Mouse (Mus musculus): ENCODE results near the gene Rph3al. TPM values are rescaled to one million over a fixed set of nuclear protein-coding genes. Genes with fewer than 3 reads are reported as not detected.

Gene Rph3al
- polyA plus RNA-seq, 1 experiment from 2014 or later: 1.7 TPM

DNA sequence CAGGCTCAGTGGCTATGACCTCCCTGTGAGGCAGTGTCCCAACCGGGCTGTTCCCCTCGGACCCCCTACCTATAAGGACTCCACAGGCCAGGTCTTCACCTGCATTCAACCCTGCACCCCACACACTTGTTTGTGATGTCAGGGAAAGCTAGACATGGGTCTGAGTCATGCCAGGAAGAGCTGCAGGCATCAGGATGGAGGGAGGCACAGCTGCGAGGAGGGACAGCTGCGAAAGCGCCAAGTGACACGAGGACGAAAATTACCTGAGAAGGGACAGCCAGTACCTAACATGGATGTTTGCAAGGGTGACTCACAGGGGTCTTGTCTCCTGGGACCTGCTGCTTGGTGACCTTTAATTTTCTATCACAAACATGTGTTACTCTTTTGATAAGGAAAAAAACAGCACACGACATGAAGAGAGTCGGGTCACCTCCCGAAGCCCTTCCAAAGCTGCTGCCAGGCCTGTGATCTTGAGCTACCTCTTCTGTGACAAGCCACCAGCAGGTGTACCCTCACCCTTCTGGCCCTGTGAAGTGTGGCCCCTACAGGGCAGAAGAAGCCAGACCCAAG lies 85.1 kb downstream of the Rph3al start:
- Histone ChIP-seq H3K9me3 (no peaks in the 10 kb centered on the region), H3K4me1 (peaks cover 7% of the 10 kb centered on the region; the same call in 1 of the 2 replicates), H3K27me3 (no peaks in the 10 kb centered on the region; the same call in 1 of the 2 replicates), H3K4me3 (replicated peaks) (no peak overlapping the region), H3K4me2 (no peak overlapping the region), H3K36me3 (replicated peaks) (no peaks in the 10 kb centered on the region), H3K9ac (no peak overlapping the region), H3K27ac (peak overlapping the region; percentile 33; the same call in 1 of the 2 replicates)
- no peak for ATAC-seq (ENCODE audit: low FRiP score)
- 83% methylated on average over 10 of the region's 10 CpGs for WGBS

DNA sequence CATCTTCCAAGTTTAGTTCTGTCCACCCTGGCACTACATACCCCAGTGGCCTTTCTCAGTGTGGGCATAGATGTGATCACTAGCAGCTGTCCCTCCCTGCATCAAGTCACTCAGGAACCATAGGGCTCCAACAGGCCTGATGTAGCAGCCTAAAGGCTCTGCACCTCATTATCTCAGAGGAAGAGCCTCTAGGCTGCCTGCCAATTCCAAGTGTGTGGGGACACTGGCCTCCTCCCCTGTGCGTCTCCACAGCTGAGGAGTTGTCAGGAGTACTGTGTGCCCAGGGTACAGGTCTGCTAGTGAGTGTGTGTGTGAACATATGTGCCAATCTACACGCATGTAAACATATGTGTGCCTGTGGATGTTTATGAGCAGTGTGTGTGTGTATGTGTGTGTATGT lies 85.7 kb downstream of the Rph3al start:
- no peaks in the 10 kb centered on the region; the same call in 1 of the 2 replicates for H3K27me3 ChIP-seq
- peaks cover 7% of the 10 kb centered on the region; the same call in 1 of the 2 replicates for H3K4me1 ChIP-seq
- WGBS: 74% methylated on average over 2 of the region's 2 CpGs
- no peaks in the 10 kb centered on the region for H3K36me3 ChIP-seq (replicated peaks)
- H3K4me3 ChIP-seq (replicated peaks): no peak overlapping the region
- no peaks in the 10 kb centered on the region for H3K9me3 ChIP-seq
- H3K27ac ChIP-seq: peak overlapping the region; percentile 16
- no peak for ATAC-seq (ENCODE audit: low FRiP score)
- no peak overlapping the region for H3K4me2 ChIP-seq
- no peak overlapping the region for H3K9ac ChIP-seq

DNA sequence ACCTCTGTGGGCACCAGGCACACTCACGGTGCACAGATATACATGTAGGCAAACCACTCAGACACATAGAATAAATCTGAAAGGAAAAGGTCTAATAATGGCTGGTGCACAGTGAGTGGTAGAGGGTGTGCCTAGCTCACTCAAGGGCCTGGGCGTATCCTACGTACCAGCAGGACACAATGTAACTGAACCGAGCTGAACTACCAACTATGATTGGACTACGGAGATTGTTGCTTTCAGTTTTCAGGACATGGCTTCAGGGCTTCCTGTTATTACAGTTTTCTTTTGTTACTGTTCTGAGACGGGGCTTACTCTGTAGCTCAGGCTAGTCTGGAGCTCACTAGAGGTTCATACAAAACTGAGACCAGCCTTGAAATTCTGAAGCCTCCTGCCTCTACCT lies 88.7 kb downstream of the Rph3al start:
- Histone ChIP-seq H3K9me3 (no peaks in the 10 kb centered on the region), H3K27ac (no peak overlapping the region), H3K4me3 (replicated peaks) (no peak overlapping the region), H3K27me3 (no peaks in the 10 kb centered on the region), H3K4me1 (peaks cover 21% of the 10 kb centered on the region), H3K4me2 (no peak overlapping the region), H3K9ac (no peak overlapping the region), H3K36me3 (replicated peaks) (no peaks in the 10 kb centered on the region)
- ATAC-seq (ENCODE audit: low FRiP score): no peak
- WGBS: 81% methylated on average over 6 of the region's 6 CpGs

DNA sequence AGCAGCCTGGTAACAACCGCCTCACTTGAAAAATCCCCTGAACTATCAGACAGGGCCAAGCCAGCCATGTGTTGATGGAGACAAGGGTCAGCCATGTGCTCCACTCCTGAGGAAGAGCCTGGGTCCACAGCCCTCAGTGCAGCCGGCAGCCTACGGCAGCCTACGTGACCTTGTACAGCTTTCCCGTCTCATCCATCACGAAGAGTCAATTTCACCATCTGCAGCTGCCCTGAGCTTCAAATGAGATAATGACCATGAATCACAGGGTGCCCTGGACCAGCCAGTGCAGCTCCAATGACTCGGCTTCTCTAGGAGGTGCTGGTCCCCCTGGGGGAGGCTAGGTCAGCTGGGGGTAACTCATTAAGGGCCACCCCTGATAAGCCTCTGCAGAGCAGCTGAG lies 91.6 kb downstream of the Rph3al start:
- 68% methylated on average over 7 of the region's 7 CpGs for WGBS
- Histone ChIP-seq H3K9ac (no peak overlapping the region), H3K4me3 (replicated peaks) (no peak overlapping the region), H3K4me2 (no peak overlapping the region), H3K36me3 (replicated peaks) (no peaks in the 10 kb centered on the region), H3K27ac (0 out of 2 replicates have a peak overlapping the region, but pooled peaks have one; percentile 13), H3K9me3 (no peaks in the 10 kb centered on the region), H3K4me1 (peaks cover 27% of the 10 kb centered on the region), H3K27me3 (no peaks in the 10 kb centered on the region; the same call in 1 of the 2 replicates)
- no peak for ATAC-seq (ENCODE audit: low FRiP score)

DNA sequence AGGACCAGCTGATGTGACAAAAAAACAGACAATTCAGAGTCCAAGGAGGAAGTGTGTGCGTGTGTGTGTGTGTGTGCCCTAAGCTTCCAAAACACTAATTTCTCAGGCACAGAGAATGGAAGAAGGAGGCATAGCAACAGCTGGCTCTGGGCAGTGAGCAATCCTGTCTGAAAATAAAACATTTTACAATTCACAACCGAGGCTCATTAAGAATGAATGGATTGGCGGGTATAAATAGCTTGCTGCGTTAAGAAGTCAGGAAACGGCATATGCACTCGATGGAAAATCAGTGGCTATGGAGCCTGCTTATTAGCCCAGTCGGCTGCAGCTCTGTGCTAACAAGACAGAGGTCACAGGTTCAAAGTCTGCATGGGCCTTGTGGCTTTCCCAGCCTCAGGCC lies 92.6 kb downstream of the Rph3al start:
- H3K9me3 ChIP-seq: no peaks in the 10 kb centered on the region
- H3K36me3 ChIP-seq (replicated peaks): no peaks in the 10 kb centered on the region
- 42% methylated on average over 7 of the region's 7 CpGs for WGBS
- no peaks in the 10 kb centered on the region; the same call in 1 of the 2 replicates for H3K27me3 ChIP-seq
- no peak overlapping the region for H3K4me2 ChIP-seq
- H3K4me3 ChIP-seq (replicated peaks): no peak overlapping the region
- H3K4me1 ChIP-seq: peaks cover 27% of the 10 kb centered on the region
- no peak for ATAC-seq (ENCODE audit: low FRiP score)
- H3K9ac ChIP-seq: no peak overlapping the region
- H3K27ac ChIP-seq: no peak overlapping the region

DNA sequence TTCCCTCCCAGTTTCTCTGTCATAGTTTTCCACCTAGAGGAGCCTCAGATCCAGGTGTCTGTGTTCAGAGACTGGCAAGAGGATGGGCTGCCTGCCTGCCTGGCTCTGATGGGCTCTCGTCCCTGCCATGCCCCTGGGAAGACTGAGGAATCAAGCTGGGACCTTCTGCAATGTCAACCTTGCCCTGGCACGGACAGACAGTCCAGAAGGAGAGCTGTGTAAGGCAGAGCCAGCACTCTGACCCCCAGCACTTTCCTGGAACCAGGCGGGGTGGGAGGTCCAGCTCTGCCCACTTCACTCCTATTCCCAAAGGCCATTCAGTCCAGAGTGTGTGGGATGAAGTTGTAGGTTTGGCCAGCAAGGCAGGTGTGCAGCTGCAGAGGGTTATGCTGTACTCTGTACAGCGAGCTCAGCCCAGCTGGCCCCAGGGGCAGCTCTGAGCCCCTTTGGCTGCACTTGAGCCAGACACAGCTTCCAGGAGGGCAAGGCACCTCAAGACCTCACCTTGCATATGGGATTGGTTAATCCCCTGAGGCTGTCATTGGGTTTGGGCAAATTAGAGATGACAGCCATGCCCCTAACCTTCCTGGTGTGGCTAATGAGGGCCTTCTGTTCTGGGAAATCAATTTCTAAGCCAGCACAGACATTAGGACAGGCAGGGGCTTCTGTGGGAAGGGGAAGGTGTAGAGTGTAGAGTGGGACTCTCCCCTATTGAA lies 95.2 kb downstream of the Rph3al start:
- no peak for ATAC-seq (ENCODE audit: low FRiP score)
- H3K27me3 ChIP-seq: no peaks in the 10 kb centered on the region; the same call in 1 of the 2 replicates
- H3K9me3 ChIP-seq: no peaks in the 10 kb centered on the region
- 70% methylated on average over 4 of the region's 4 CpGs for WGBS
- peaks cover 38% of the 10 kb centered on the region for H3K4me1 ChIP-seq
- H3K4me2 ChIP-seq: no peak overlapping the region
- no peaks in the 10 kb centered on the region for H3K36me3 ChIP-seq (replicated peaks)
- no peak overlapping the region for H3K9ac ChIP-seq
- H3K27ac ChIP-seq: no peak overlapping the region
- no peak overlapping the region for H3K4me3 ChIP-seq (replicated peaks)

DNA sequence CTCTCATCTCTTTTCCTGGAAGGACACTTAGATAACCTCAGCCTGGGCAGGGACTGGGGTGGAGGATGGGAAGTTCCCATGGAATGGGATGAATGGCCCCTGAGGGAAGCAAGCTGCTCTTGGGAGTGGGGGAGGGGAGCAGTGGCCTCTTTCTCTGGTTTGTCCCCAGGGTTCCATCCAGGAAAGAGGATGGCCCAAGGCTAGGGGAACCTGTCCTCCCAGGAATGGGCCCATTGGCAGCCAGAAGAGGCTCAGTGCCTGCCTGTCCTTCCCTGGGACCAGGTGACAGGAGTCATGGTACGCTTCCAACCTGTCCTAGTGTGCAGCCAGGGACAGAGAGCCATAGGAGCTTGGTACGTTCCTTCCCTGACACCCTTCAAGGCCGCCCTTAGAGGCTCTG lies 96.7 kb downstream of the Rph3al start:
- 60% methylated on average over 3 of the region's 3 CpGs for WGBS
- no peak overlapping the region for H3K27ac ChIP-seq
- no peaks in the 10 kb centered on the region for H3K36me3 ChIP-seq (replicated peaks)
- H3K4me2 ChIP-seq: no peak overlapping the region
- peaks cover 37% of the 10 kb centered on the region for H3K4me1 ChIP-seq
- no peak overlapping the region for H3K9ac ChIP-seq
- no peak overlapping the region for H3K4me3 ChIP-seq (replicated peaks)
- H3K27me3 ChIP-seq: no peaks in the 10 kb centered on the region; the same call in 1 of the 2 replicates
- H3K9me3 ChIP-seq: no peaks in the 10 kb centered on the region
- no peak for ATAC-seq (ENCODE audit: low FRiP score)

DNA sequence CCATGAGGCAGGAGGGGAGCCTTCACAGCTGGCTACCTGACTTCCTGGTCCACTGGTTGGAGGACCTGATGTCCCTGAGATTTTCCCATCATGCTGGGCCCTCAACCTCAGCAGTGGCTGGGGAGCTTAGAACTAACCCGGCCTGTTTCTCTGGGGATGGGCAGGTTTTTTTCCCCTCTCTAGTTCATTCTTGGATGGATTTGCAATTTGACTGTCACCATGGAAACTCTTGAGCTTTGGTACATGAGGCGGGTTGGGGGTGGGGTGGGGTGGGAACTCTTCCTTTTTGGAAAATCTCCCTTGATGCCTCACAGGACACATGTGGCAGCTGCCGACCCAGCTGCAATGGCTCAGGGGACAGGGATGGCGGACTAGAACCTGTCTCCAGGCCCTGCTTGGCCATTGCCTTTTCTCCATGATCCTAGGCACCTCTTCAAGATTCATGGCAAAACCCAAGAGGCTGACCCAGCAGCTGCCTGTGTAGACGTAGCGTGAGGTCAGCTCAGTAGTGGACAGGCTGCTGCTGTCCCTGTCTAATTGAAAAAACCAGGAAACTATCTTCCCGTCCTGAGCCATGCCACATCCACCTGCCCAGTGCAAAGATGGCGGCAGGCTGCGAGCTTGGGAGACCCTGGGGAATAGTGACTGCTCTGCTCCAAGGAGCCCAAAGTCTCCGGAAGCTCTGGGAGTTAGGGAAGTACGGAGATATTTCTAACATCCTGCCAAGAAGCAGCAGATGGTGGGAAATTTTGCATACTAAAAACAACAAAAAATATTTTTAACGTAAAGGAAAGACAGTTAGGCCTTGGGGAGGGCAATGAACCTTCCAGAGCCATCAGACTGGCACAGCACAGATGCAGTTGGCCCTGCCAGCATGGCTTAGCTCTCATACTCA lies 98.4 kb downstream of the Rph3al start:
- no peak for ATAC-seq (ENCODE audit: low FRiP score)
- H3K4me1 ChIP-seq: peaks cover 27% of the 10 kb centered on the region
- no peaks in the 10 kb centered on the region for H3K9me3 ChIP-seq
- H3K9ac ChIP-seq: no peak overlapping the region
- WGBS: 83% methylated on average over 12 of the region's 12 CpGs
- H3K27ac ChIP-seq: no peak overlapping the region
- no peaks in the 10 kb centered on the region for H3K36me3 ChIP-seq (replicated peaks)
- H3K4me2 ChIP-seq: no peak overlapping the region
- H3K27me3 ChIP-seq: no peaks in the 10 kb centered on the region; the same call in 1 of the 2 replicates
- no peak overlapping the region for H3K4me3 ChIP-seq (replicated peaks)

DNA sequence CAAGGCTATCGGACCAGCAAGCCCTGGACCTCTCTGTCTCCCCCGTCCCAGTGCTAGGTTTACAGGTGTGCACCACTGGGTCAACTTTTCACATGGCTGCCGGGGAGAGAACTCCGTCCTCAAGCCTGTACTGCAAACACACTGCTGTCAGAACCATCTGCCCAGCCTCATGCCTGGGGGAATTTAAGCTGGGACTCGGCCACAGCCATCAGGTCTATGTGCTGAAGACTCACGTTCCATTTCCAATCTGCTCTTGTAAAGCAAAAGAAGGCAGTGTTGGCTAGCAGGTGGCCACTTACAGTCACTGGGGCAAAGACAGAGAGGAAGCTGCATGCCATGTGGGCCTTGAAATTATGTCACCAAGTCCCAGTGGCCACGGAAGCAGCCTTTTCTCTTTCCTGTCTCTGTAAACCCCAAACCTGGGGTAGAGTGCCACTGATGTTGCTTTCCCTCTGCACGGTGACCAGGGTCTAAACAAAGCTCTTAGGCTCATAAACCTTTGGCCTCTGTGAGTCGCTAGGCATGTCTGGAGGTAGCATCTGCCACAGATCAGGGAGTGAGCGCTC lies 99.3 kb downstream of the Rph3al start:
- H3K27me3 ChIP-seq: no peaks in the 10 kb centered on the region; the same call in 1 of the 2 replicates
- 78% methylated on average over 10 of the region's 10 CpGs for WGBS
- no peak overlapping the region for H3K27ac ChIP-seq
- H3K4me1 ChIP-seq: peaks cover 23% of the 10 kb centered on the region
- no peak overlapping the region for H3K4me3 ChIP-seq (replicated peaks)
- no peak overlapping the region for H3K9ac ChIP-seq
- H3K4me2 ChIP-seq: no peak overlapping the region
- ATAC-seq (ENCODE audit: low FRiP score): no peak
- no peaks in the 10 kb centered on the region for H3K36me3 ChIP-seq (replicated peaks)
- H3K9me3 ChIP-seq: no peaks in the 10 kb centered on the region

DNA sequence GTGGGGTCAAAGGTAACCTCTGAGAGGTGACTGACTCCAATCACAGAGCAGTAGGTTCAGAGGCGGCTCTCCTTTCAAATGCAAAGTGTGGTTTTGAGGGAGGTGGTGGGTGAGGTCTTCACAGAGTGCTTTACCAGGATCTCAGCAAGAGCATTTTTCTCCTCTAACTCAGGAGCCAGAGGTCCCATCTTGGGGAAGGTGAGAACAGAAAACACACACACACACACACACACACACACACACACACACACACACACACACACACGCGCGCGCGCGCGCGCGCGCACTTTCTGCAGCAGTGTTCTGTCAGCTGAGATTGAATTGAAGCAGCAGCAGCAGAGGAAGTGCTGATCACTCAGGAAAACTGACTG lies 102.0 kb downstream of the Rph3al start:
- 69% methylated on average over 11 of the region's 11 CpGs for WGBS
- Histone ChIP-seq H3K9me3 (no peaks in the 10 kb centered on the region), H3K9ac (no peak overlapping the region), H3K36me3 (replicated peaks) (no peaks in the 10 kb centered on the region), H3K27me3 (no peaks in the 10 kb centered on the region; the same call in 1 of the 2 replicates), H3K4me1 (peaks cover 11% of the 10 kb centered on the region), H3K4me3 (replicated peaks) (no peak overlapping the region), H3K27ac (no peak overlapping the region), H3K4me2 (no peak overlapping the region)
- no peak for ATAC-seq (ENCODE audit: low FRiP score)

DNA sequence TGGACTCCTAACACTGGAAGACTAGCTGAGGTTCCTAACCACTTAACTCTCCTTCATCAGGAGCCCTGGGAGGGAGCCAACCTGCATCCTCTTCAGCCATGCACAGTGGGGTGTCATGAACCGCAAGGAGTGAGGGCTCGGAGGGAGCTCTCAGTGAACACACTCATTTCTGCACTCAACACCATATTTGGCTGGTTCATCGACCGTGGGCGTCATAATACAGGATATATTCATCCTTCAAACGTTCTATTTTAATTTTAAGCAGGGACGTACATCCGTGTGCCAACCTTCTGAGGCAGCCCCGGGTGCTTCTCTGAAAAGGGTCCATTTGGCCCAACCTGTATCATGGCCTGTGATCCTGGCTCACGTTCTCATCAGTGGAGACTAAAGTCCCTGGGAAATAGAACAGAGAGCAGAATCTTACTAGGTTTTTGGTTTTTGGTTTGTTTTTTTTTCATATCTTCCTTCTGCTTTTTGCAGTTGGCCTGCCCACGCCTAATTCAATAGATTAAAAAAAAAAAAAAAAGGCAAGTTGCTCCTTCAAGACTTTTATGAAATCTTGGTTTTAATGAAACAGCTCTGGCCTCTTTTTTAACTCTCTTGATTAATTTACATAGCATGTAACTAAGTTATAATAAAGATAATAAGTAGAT lies 102.5 kb downstream of the Rph3al start:
- Histone ChIP-seq H3K4me1 (peaks cover 11% of the 10 kb centered on the region), H3K27me3 (no peaks in the 10 kb centered on the region; the same call in 1 of the 2 replicates), H3K27ac (no peak overlapping the region), H3K4me3 (replicated peaks) (no peak overlapping the region), H3K9me3 (no peaks in the 10 kb centered on the region), H3K36me3 (replicated peaks) (no peaks in the 10 kb centered on the region), H3K4me2 (no peak overlapping the region), H3K9ac (no peak overlapping the region)
- 84% methylated on average over 11 of the region's 11 CpGs for WGBS
- no peak for ATAC-seq (ENCODE audit: low FRiP score)
